32 mouse cellular contexts compared by ENCODE assay signal in the genomic region with DNA sequence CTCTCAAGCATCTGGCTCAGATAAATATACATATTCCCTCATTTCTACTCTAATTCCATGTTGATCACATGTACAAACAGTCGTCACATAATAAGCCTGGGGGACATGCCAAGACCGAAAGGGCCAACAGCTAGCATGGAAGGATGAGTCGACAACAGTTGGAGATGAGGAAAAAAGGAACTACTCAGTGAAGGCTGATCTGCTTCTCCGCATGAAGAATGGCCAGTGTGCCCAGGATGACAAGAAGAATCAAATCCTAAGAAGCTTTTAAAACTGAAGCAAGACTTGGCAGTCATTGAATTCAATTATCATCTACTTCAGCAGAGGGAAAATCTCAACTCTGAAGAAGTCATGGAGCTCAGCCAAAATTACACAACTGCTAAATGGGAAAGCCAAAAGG.
DNase-seq lines count a peak whose midpoint lies in the region; ATAC-seq and TF ChIP-seq lines count a peak whose summit lies in the region.
"Had no signal": no experiment of that assay in that cellular context is flagged by ENCODE, and none has a peak within 500 bp of the region (broad histone marks: within the 10 kb centered on the region; RNA-seq: fewer than 3 reads in every experiment).

No protein-coding gene starts in this region.

- no peak for ATAC-seq in lung, embryonic 14.5 days (ENCODE audit: insufficient read depth)
- ATAC-seq in forebrain, embryonic 15.5 days (replicated peaks), result no peak
- ATAC-seq: activated CD4-positive, CD25-positive, alpha-beta regulatory T cell, adult 4 months; forebrain, embryonic 16.5 days; inflammation-experienced regulatory T-cells, adult 6 months; midbrain, embryonic 13.5 days had no signal

- H3K36me3 ChIP-seq in heart, adult 2 months (ENCODE audit: control insufficient read depth, insufficient read depth, low read length), result no peaks in the 10 kb centered on the region
- H3K36me3 ChIP-seq in lung, embryonic 14.5 days (ENCODE audit: insufficient read depth), result no peaks in the 10 kb centered on the region
- H3K36me3 ChIP-seq in forebrain, embryonic 15.5 days, result no peaks in the 10 kb centered on the region
- H3K36me3 ChIP-seq: embryonic facial prominence, embryonic 12.5 days; forebrain, embryonic 10.5 days; heart, embryonic 15.5 days; midbrain, embryonic 13.5 days; neural tube, embryonic 13.5 days had no signal

- no peak overlapping the region for H3K4me3 ChIP-seq in heart, adult 2 months
- H3K4me3 ChIP-seq in lung, embryonic 14.5 days (ENCODE audit: low read depth, low read length), result no peak overlapping the region
- H3K4me3 ChIP-seq in lung, adult 2 months (replicated peaks; ENCODE audit: extremely low read depth, low read depth, low read length), result no peak overlapping the region
- no peak overlapping the region for H3K4me3 ChIP-seq in forebrain, embryonic 15.5 days
- H3K4me3 ChIP-seq: embryonic facial prominence, embryonic 12.5 days; forebrain, embryonic 10.5 days; gastrocnemius, adult 2 months; heart, embryonic 15.5 days; midbrain, embryonic 13.5 days; neural tube, embryonic 13.5 days had no signal

- DNase-seq in adrenal gland, postnatal 10 days, result peak; percentile 3
- no peak for DNase-seq in adrenal gland, postnatal 14 days
- DNase-seq in heart, adult 8-10 months (ENCODE audit: low spot score), result peak; percentile 11
- DNase-seq in heart, adult 2 months, result no peak
- DNase-seq in lung, embryonic 14.5 days, result peak; percentile 72
- DNase-seq in lung, adult 2 months, result no peak
- peak; percentile 16 for DNase-seq in lung, postnatal 14 days
- DNase-seq: adrenal gland, adult 2 months; cerebellum, adult 11-12 months; cerebellum, postnatal 25 days; gastrocnemius, adult 2 months; gastrocnemius, postnatal 36 days; kidney, adult 2 months; kidney, postnatal 4 days; layer of hippocampus, postnatal 36 days; left cerebral cortex, postnatal 4 days; right cerebral cortex, postnatal 4 days; thymus, adult 2 months; thymus, postnatal 36 days had no signal

- TF ChIP-seq EP300 in heart, adult 2 months (IDR thresholded peaks at IDR 0.05; ENCODE audit: insufficient read depth, low read depth, low read length), result no peak

- TF ChIP-seq POLR2A in heart, adult 2 months (IDR thresholded peaks at IDR 0.05; ENCODE audit: insufficient read depth, low read depth, low read length), result no peak
- no peak for TF ChIP-seq POLR2A in lung, adult 2 months (IDR thresholded peaks at IDR 0.05; ENCODE audit: borderline replicate concordance, extremely low read depth, low read depth, low read length)

- intact Hi-C loops in heart, adult 2 months (cut with DNase I), result no loop called here

- H3K27me3 ChIP-seq in heart, adult 2 months (ENCODE audit: control insufficient read depth, insufficient read depth, low read length), result no peaks in the 10 kb centered on the region
- H3K27me3 ChIP-seq in lung, embryonic 14.5 days (ENCODE audit: insufficient read depth, low read length), result no peaks in the 10 kb centered on the region
- no peaks in the 10 kb centered on the region for H3K27me3 ChIP-seq in forebrain, embryonic 15.5 days
- H3K27me3 ChIP-seq: CH12.LX; embryonic facial prominence, embryonic 12.5 days; heart, embryonic 15.5 days; neural tube, embryonic 13.5 days had no signal

- H3K27ac ChIP-seq in heart, adult 2 months, result no peak overlapping the region
- no peak overlapping the region for H3K27ac ChIP-seq in lung, embryonic 14.5 days (ENCODE audit: low read depth)
- no peak overlapping the region for H3K27ac ChIP-seq in forebrain, embryonic 15.5 days (replicated peaks)
- H3K27ac ChIP-seq: embryonic facial prominence, embryonic 12.5 days; forebrain, embryonic 10.5 days; gastrocnemius, adult 2 months; heart, embryonic 15.5 days; hindbrain, embryonic 14.5 days; liver, embryonic 14.5 days; macrophage; midbrain, embryonic 13.5 days; neural tube, embryonic 13.5 days had no signal

- no peaks in the 10 kb centered on the region for H3K79me2 ChIP-seq in heart, adult 2 months (replicated peaks; ENCODE audit: control insufficient read depth, insufficient read depth, low read length)

- H3K4me1 ChIP-seq in heart, adult 2 months (ENCODE audit: control insufficient read depth, insufficient read depth, low read length), result no peaks in the 10 kb centered on the region
- H3K4me1 ChIP-seq in lung, embryonic 14.5 days (ENCODE audit: insufficient read depth), result no peaks in the 10 kb centered on the region
- no peaks in the 10 kb centered on the region for H3K4me1 ChIP-seq in lung, adult 2 months (ENCODE audit: control insufficient read depth, insufficient read depth, low read length)
- H3K4me1 ChIP-seq in forebrain, embryonic 15.5 days, result no peaks in the 10 kb centered on the region
- H3K4me1 ChIP-seq: embryonic facial prominence, embryonic 12.5 days; forebrain, embryonic 10.5 days; heart, embryonic 15.5 days; midbrain, embryonic 13.5 days; neural tube, embryonic 13.5 days had no signal

- no peaks in the 10 kb centered on the region for H3K9me3 ChIP-seq in lung, embryonic 14.5 days (ENCODE audit: low read depth, low read length)
- no peaks in the 10 kb centered on the region for H3K9me3 ChIP-seq in forebrain, embryonic 15.5 days
- H3K9me3 ChIP-seq: embryonic facial prominence, embryonic 12.5 days; forebrain, embryonic 10.5 days; heart, embryonic 15.5 days; midbrain, embryonic 13.5 days; neural tube, embryonic 13.5 days had no signal

- H3K9ac ChIP-seq in heart, adult 2 months (ENCODE audit: low read depth, low read length), result no peak overlapping the region
- H3K9ac ChIP-seq in lung, embryonic 14.5 days, result no peak overlapping the region
- no peak overlapping the region for H3K9ac ChIP-seq in forebrain, embryonic 15.5 days (replicated peaks)
- H3K9ac ChIP-seq: embryonic facial prominence, embryonic 12.5 days; heart, embryonic 15.5 days; hindbrain, embryonic 14.5 days; liver, embryonic 14.5 days; midbrain, embryonic 13.5 days; neural tube, embryonic 13.5 days had no signal

- H3K4me2 ChIP-seq in lung, embryonic 14.5 days, result no peak overlapping the region
- no peak overlapping the region for H3K4me2 ChIP-seq in forebrain, embryonic 15.5 days (replicated peaks)
- H3K4me2 ChIP-seq: embryonic facial prominence, embryonic 12.5 days; heart, embryonic 15.5 days; hindbrain, embryonic 14.5 days; midbrain, embryonic 13.5 days; neural tube, embryonic 13.5 days had no signal

- no peak for TF ChIP-seq CTCF in heart, adult 2 months (IDR thresholded peaks at IDR 0.05)
- no peak for TF ChIP-seq CTCF in lung, embryonic 14.5 days (IDR thresholded peaks at IDR 0.05; ENCODE audit: low read depth)
- no peak for TF ChIP-seq CTCF in lung, adult 2 months (IDR thresholded peaks at IDR 0.05; ENCODE audit: insufficient read depth, low read length)

- 71% methylated on average over 4 of the region's 4 CpGs for WGBS in heart, adult 2 months
- 78% methylated on average over 4 of the region's 4 CpGs for WGBS in lung, embryonic 14.5 days
- WGBS in lung, adult 2 months, result 69% methylated on average over 4 of the region's 4 CpGs
- WGBS in forebrain, embryonic 15.5 days, result 71% methylated on average over 4 of the region's 4 CpGs

Comparison
In these comparisons a context has a peak if more than half of its experiments do, and no peak if none do; other contexts are left out.
1. DNase-seq: peak in adrenal gland, postnatal 10 days (single experiment), heart, adult 8-10 months (single experiment), lung, embryonic 14.5 days (single experiment) and lung, postnatal 14 days (single experiment); none in adrenal gland, postnatal 14 days (single experiment), heart, adult 2 months (0 of 2) and lung, adult 2 months (single experiment).